1 mouse cellular context compared by ENCODE assay signal in genomic region chr9:57158013-57158470, GRCm38 (mm10).
A peak's percentile ranks its signal among the peaks of the same experiment; 100 is the strongest.
TF ChIP-seq lines count a peak whose summit lies in the region.

Gene Commd4, minus strand, starts transcription at chr9:57158331.

TF ChIP-seq in MEL, 35 proteins besides CTCF, POLR2A, EP300 and RAD21 (continued from another document):
- TF ChIP-seq MXI1 (IDR thresholded peaks at IDR 0.05; ENCODE audit: low read depth, low read length) (peak; percentile 85), ETS1 (IDR thresholded peaks at IDR 0.05; ENCODE audit: low read depth, low read length) (peak; percentile 72), TBP (IDR thresholded peaks at IDR 0.05; ENCODE audit: low read depth, low read length) (peak; percentile 81)
